Mouse (Mus musculus) liver, embryonic 12.5 days (tissue): ENCODE measurements at regions not wholly inside any gene's neighbourhood (a gene's known extent, or its start where the extent isn't known, plus 50 kb on each side); places are given as distances from the start of the nearest gene placed in this dataset.

Experiments
- ATAC-seq: fragments of 200-750 bp; cut with Nextera tagmentation; 2 replicates; pipeline ENCODE4 v1.8.0; 2017; ENCODE audit warnings: moderate number of reproducible peaks, mild to moderate bottlenecking, moderate library complexity
- H3K27ac ChIP-seq: fragments of 300-500 bp; sonication (generic); 2 replicates; pipeline ENCODE4 v1.5.1; 2016; ENCODE audit warnings: mild to moderate bottlenecking
- H3K27me3 ChIP-seq: fragments of 300-500 bp; sonication (generic); replicated peaks from 2 replicates; pipeline ENCODE4 v1.6.1; 2016; ENCODE audit warnings: mild to moderate bottlenecking, moderate library complexity
- H3K36me3 ChIP-seq: fragments of 300-500 bp; sonication (generic); 2 replicates; pipeline ENCODE4 v1.6.1; 2016; ENCODE audit warnings: mild to moderate bottlenecking, moderate library complexity
- H3K4me1 ChIP-seq: fragments of 300-500 bp; sonication (generic); 2 replicates; pipeline ENCODE4 v1.6.1; 2016
- H3K4me2 ChIP-seq: fragments of 300-500 bp; sonication (generic); 2 replicates; pipeline ENCODE4 v1.6.1; 2016; ENCODE audit warnings: mild to moderate bottlenecking, moderate library complexity
- H3K4me3 ChIP-seq: fragments of 300-500 bp; sonication (generic); 2 replicates; pipeline ENCODE4 v1.5.1; 2016; ENCODE audit warnings: mild to moderate bottlenecking, moderate library complexity
- H3K9ac ChIP-seq: fragments of 300-500 bp; sonication (generic); 2 replicates; pipeline ENCODE4 v1.6.1; 2016; ENCODE audit warnings: mild to moderate bottlenecking, moderate library complexity
- H3K9me3 ChIP-seq: fragments of 300-500 bp; sonication (generic); replicated peaks from 2 replicates; pipeline ENCODE4 v1.6.1; 2016; ENCODE audit warnings: mild to moderate bottlenecking, moderate library complexity
- WGBS: fragments of 180-500 bp; shearing (Covaris S2); methylation state at CpG from one replicate; pipeline ENCODE4 v1.1.7; 2016; ENCODE audit not compliant: insufficient replicate concordance; 5-methylcytosine and 5-hydroxymethylcytosine counted together

- Histone ChIP-seq H3K27me3 (no peaks in the 10 kb centered on the region), H3K4me1 (no peaks in the 10 kb centered on the region), H3K36me3 (no peaks in the 10 kb centered on the region), H3K4me2 (no peak overlapping the region), H3K9ac (no peak overlapping the region), H3K4me3 (no peak overlapping the region), H3K27ac (no peak overlapping the region), H3K9me3 (no peaks in the 10 kb centered on the region)
- no peak for ATAC-seq
- 33% methylated on average over 4 of the region's 4 CpGs for WGBS
Measured at GRCm38 (mm10) chr7:71289702-71290101, 61.6 kb downstream of the Gm10295 start.

DNA sequence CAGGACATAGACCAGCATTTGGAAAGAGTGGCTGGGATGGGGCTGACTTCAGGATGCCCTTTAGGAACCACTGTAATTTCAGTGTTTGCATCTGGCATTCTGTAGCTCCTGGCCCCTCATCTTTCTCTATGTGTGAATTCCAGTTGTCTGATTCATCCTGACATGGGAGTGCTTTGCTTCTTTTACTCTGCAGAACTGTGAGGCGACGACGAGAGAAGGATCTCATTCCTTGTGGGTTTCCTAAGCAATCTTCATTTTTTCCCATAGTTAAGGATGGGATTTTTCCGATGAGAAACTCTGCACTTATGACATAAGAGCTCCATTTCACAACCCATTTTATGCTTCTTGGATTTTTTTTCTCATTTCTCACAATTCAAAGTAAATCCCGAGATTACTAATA lies 62.0 kb downstream of the Gm10295 start:
- Histone ChIP-seq H3K27ac (no peak overlapping the region), H3K9ac (no peak overlapping the region), H3K4me2 (no peak overlapping the region), H3K9me3 (no peaks in the 10 kb centered on the region), H3K36me3 (no peaks in the 10 kb centered on the region), H3K27me3 (no peaks in the 10 kb centered on the region), H3K4me1 (no peaks in the 10 kb centered on the region), H3K4me3 (no peak overlapping the region)
- WGBS: 67% methylated on average over 5 of the region's 5 CpGs
- no peak for ATAC-seq

GRCm38 (mm10) chr7:71287441-71287840 lies 63.8 kb downstream of the Gm10295 start:
- H3K4me1 ChIP-seq: no peaks in the 10 kb centered on the region
- H3K27me3 ChIP-seq: no peaks in the 10 kb centered on the region
- H3K27ac ChIP-seq: no peak overlapping the region
- no peak overlapping the region for H3K4me3 ChIP-seq
- H3K36me3 ChIP-seq: no peaks in the 10 kb centered on the region
- no peak overlapping the region for H3K4me2 ChIP-seq
- no peak overlapping the region for H3K9ac ChIP-seq
- no peaks in the 10 kb centered on the region for H3K9me3 ChIP-seq
- WGBS: 72% methylated on average over 7 of the region's 7 CpGs
- no peak for ATAC-seq

DNA sequence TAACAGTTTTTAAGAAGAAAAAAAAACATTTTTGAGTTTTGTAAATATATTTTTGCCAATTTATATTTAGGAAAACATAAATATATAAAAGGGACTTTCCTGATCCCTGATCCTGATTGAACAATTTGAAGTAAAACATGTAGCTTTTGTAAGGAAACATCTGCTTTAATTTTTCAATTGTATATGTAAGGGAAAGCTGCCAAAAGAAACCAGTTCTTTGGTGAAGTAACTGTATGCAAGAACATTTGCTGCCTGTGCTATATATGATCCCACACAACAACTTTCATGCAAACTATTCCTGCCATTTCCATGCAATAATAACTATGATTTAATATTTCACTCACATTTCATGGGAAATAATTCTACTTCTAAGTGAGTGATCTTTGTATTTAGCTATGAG lies 67.0 kb downstream of the Gm10295 start:
- Histone ChIP-seq H3K9me3 (no peaks in the 10 kb centered on the region), H3K36me3 (no peaks in the 10 kb centered on the region), H3K27ac (no peak overlapping the region), H3K4me2 (no peak overlapping the region), H3K4me3 (no peak overlapping the region), H3K4me1 (no peaks in the 10 kb centered on the region), H3K9ac (no peak overlapping the region), H3K27me3 (no peaks in the 10 kb centered on the region)
- no peak for ATAC-seq

DNA sequence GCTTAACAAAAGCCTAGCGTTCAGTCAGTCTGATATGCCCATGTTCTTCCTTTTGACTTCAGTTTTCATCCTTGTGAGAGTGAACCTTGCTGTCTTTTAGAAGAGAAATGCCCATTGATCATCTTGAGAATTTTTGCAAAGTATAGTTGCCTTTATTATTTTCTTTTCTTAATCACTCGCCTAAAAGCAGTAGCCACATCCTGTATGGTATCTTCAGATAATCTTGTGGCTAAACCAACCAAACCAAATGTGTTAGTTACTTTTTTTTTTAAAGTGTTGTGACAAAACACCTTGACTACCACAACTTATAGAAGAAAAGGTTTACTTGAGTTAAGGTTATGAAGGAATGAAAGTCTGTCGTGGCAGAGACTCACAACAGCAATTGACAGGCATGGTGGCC lies 67.9 kb downstream of the Gm10295 start:
- no peak for ATAC-seq
- H3K9me3 ChIP-seq: no peaks in the 10 kb centered on the region
- 57% methylated on average over 3 of the region's 3 CpGs for WGBS
- H3K4me2 ChIP-seq: no peak overlapping the region
- no peak overlapping the region for H3K27ac ChIP-seq
- H3K36me3 ChIP-seq: no peaks in the 10 kb centered on the region
- no peaks in the 10 kb centered on the region for H3K4me1 ChIP-seq
- no peak overlapping the region for H3K4me3 ChIP-seq
- H3K27me3 ChIP-seq: no peaks in the 10 kb centered on the region
- no peak overlapping the region for H3K9ac ChIP-seq

DNA sequence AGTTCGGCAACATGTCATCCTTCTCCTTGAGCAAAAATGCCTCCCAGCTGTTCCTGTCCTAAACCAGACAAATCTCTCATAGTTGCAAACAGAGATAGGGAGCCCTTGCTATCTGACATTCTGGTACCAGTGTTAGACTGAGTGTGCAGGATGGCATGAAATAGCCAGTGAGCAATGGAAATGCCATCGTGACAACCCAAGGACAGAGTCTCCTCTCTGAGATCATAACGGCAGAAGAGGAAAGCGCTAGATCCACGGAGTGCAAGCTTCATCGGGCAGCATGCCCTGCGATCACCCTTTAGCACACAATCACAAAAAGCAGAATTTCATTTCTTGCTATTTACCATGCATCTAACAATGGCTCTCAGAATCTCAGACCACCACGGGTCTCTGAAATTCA lies 85.2 kb downstream of the Gm10295 start:
- ATAC-seq: no peak
- H3K4me1 ChIP-seq: no peaks in the 10 kb centered on the region

GRCm38 (mm10) chr7:71264115-71264514 lies 87.2 kb downstream of the Gm10295 start:
- no peak for ATAC-seq
- no peaks in the 10 kb centered on the region for H3K9me3 ChIP-seq
- no peaks in the 10 kb centered on the region for H3K36me3 ChIP-seq
- no peak overlapping the region for H3K27ac ChIP-seq
- H3K4me3 ChIP-seq: no peak overlapping the region
- H3K4me2 ChIP-seq: no peak overlapping the region
- H3K27me3 ChIP-seq: no peaks in the 10 kb centered on the region
- H3K4me1 ChIP-seq: no peaks in the 10 kb centered on the region
- WGBS: 61% methylated on average over 1 of the region's 1 CpGs
- H3K9ac ChIP-seq: no peak overlapping the region

More for the DNA sequence above, 85.2 kb downstream of the Gm10295 start:
- WGBS: 78% methylated on average over 8 of the region's 8 CpGs
- Histone ChIP-seq H3K4me2 (no peak overlapping the region), H3K9me3 (no peaks in the 10 kb centered on the region), H3K4me3 (no peak overlapping the region), H3K27me3 (no peaks in the 10 kb centered on the region), H3K27ac (no peak overlapping the region), H3K9ac (no peak overlapping the region), H3K36me3 (no peaks in the 10 kb centered on the region)

DNA sequence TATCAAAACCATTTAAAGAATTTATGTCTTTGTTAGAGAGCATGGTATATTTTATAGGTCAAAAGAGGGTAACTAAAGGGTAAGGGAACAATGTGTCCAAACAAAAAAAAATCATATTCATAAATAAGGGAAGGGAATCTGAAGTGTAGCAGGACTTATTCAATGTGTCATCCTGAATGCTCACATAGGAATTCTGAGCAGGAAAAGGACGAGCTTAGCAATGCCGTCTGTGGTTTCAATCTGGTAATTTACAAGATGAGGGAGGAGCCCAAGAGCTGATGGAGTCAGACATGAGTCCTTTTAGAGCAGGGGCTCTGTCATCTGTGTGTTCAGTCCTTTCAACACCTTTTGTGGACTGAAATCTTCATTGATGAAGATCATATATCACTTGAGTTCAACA lies 101.6 kb downstream of the Gm10295 start:
- no peak for ATAC-seq
- Histone ChIP-seq H3K4me2 (no peak overlapping the region), H3K4me3 (no peak overlapping the region), H3K27me3 (no peaks in the 10 kb centered on the region), H3K4me1 (no peaks in the 10 kb centered on the region), H3K9ac (no peak overlapping the region), H3K27ac (no peak overlapping the region), H3K36me3 (no peaks in the 10 kb centered on the region), H3K9me3 (no peaks in the 10 kb centered on the region)
- WGBS: 47% methylated on average over 2 of the region's 2 CpGs

DNA sequence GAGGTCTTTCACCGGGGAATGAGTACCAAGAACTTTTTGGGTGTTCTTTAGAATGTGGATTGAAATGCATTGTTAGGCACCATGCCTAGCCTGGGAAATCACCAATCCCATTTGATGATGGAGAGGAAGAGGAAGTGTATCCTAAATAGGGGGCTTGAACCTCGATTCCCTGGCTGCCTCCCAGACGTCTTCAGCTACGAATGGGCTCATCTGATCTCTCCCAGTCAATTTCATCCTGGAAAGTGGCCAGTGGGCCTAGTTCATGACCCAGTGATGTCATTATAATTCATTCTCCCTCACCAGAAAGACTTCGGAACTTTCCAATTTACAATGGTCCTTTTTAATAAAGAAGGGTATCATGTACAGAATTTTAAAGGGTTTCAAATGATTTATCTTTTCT lies 102.1 kb downstream of the Gm10295 start:
- no peak overlapping the region for H3K4me3 ChIP-seq
- H3K36me3 ChIP-seq: no peaks in the 10 kb centered on the region
- no peak overlapping the region for H3K9ac ChIP-seq
- no peak for ATAC-seq
- H3K4me2 ChIP-seq: no peak overlapping the region
- 56% methylated on average over 5 of the region's 5 CpGs for WGBS
- no peaks in the 10 kb centered on the region for H3K27me3 ChIP-seq
- H3K4me1 ChIP-seq: no peaks in the 10 kb centered on the region
- H3K27ac ChIP-seq: no peak overlapping the region
- no peaks in the 10 kb centered on the region for H3K9me3 ChIP-seq

- Histone ChIP-seq H3K4me3 (no peak overlapping the region), H3K9ac (no peak overlapping the region), H3K4me1 (no peaks in the 10 kb centered on the region), H3K36me3 (no peaks in the 10 kb centered on the region), H3K9me3 (no peaks in the 10 kb centered on the region), H3K4me2 (no peak overlapping the region), H3K27ac (no peak overlapping the region), H3K27me3 (no peaks in the 10 kb centered on the region)
- 60% methylated on average over 5 of the region's 5 CpGs for WGBS
- no peak for ATAC-seq
Measured at GRCm38 (mm10) chr7:71247922-71248321, 103.4 kb downstream of the Gm10295 start.

DNA sequence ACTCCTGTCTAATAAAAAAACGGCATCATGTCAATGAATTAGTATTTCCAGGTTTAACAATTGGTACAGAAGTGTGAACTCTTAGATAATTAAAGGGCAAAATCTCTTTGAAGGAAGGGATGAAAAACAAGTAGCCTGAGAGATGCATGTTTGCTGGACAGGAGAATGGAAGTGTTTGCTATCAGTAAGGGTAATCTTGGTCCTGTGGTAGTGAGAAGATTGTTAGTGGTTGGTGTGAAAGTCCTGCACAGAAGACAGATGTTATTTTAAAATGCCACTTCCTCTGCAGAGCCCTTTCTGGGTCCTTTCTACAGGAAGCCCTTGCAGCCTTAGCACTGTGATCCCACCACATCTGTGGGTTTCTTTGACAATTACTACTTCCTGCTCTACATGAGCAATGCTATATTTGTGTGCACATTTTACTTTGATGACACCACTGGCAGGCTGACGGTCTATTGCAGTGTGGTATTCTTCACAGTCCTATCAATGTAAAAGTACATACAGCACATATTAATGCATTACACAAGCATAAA lies 108.8 kb downstream of the Gm10295 start:
- Histone ChIP-seq H3K4me3 (no peak overlapping the region), H3K36me3 (no peaks in the 10 kb centered on the region), H3K4me1 (no peaks in the 10 kb centered on the region), H3K9ac (no peak overlapping the region), H3K27me3 (no peaks in the 10 kb centered on the region), H3K9me3 (no peaks in the 10 kb centered on the region), H3K27ac (no peak overlapping the region), H3K4me2 (no peak overlapping the region)
- ATAC-seq: no peak
- 30% methylated on average over 2 of the region's 2 CpGs for WGBS

DNA sequence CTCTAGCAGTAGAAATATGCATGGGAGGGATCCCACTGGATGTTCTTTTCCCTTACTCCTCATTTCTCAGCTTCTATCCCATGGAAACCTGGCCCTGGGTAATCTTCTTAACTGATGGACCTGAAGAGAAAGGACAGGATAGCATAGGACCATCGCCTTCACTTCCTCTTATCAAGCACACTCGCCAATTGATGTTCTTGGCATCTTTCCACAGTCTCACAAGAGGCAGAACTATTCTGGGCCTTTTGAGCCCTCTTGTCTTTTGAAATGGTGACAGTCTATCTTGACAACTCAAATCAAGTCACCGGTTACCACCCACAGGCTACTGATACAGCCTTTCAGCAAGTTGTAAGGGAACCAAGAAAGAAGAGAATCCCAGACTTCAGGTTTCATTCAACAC lies 112.1 kb downstream of the Gm10295 start:
- H3K27me3 ChIP-seq: no peaks in the 10 kb centered on the region
- H3K36me3 ChIP-seq: no peaks in the 10 kb centered on the region
- no peak overlapping the region for H3K4me2 ChIP-seq
- no peaks in the 10 kb centered on the region for H3K4me1 ChIP-seq
- ATAC-seq: no peak
- H3K27ac ChIP-seq: no peak overlapping the region
- H3K9me3 ChIP-seq: no peaks in the 10 kb centered on the region
- 53% methylated on average over 3 of the region's 3 CpGs for WGBS
- H3K4me3 ChIP-seq: no peak overlapping the region
- no peak overlapping the region for H3K9ac ChIP-seq

- no peak for ATAC-seq
- H3K9ac ChIP-seq: no peak overlapping the region
- H3K9me3 ChIP-seq: no peaks in the 10 kb centered on the region
- no peaks in the 10 kb centered on the region for H3K4me1 ChIP-seq
- H3K27ac ChIP-seq: no peak overlapping the region
- WGBS: 35% methylated on average over 1 of the region's 1 CpGs
- no peak overlapping the region for H3K4me3 ChIP-seq
- H3K27me3 ChIP-seq: no peaks in the 10 kb centered on the region
- no peaks in the 10 kb centered on the region for H3K36me3 ChIP-seq
- H3K4me2 ChIP-seq: no peak overlapping the region
Measured at GRCm38 (mm10) chr7:71236334-71236733, 115.0 kb downstream of the Gm10295 start.
